Mouse (Mus musculus) v-Abl transformed pro-B cells (cell line): ENCODE results near the gene Fam20c.

ENCODE experiments used
- in situ Hi-C, 2 experiments: fragments of 400-800 bp; cut with MboI; formaldehyde crosslinking; loops; one replicate each; pipeline ENCODE4 v1.15.1; 2025; ENCODE audit not compliant: unreplicated experiment in 2 of 2

The Fam20c gene

GRCm38 (mm10) chr5:138790954-138791480 lies 36.7 kb downstream of the Fam20c start:
- in situ Hi-C loops = no loop called here

DNA sequence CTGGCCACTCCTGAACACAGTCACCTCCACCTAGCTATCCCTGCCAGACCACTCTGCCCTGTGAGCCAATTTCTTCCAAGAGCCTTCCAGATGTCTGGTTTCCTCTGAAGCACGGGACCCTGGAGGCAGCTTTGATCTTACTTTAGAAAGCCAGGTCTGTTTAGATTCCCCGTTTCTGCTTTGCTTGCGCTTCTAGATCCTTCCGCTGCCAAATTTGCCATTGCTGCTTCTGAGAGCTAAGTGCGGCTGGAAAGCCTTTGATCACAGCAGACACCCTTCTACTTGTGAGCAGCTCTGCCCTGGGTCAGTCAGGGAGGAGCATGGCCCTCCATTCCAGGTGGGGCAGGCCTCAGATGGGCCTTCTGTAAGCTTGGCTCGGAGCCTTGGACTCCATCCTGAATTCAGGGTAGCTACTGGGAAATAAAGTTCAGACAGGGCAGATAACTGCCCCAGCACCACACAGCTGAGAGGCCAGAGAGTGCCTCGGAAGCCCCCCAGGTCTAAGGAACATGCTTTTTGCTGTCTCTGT lies 47.3 kb downstream of the Fam20c start:
- in situ Hi-C loops = no loop called here

GRCm38 (mm10) chr5:138804286-138804685 lies 50.0 kb downstream of the Fam20c start:
- in situ Hi-C loops = no loop called here

GRCm38 (mm10) chr5:138809767-138810166 lies 55.5 kb downstream of the Fam20c start:
- in situ Hi-C loops = no loop called here

DNA sequence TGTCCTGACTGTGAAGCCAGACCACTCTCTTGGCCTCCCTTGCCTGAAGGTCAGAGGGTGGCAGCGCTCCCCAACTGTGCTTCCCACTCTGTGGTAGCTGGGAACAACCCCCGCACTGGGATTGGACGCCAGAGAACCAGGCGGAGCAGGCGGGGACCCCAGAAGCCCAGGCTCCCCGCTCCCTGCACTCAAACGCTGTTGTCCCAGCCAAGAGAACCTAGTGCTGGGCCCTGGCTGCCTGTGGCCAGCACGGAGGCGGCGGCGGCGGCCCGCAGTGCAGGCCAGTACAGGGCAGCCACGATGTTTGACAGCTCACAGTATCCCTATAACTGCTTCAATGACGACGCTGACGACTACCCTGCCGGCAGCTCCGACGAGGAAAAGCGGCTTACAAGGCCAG lies 65.5 kb downstream of the Fam20c start, which contains the start of gene Gm5294:
Gene Gm5294 (plus strand): TSS at position 301 of the 400 bp plus-strand sequence.
- in situ Hi-C loops = loop anchor here in 1 of 2 experiments (5.0 kb wide), 1 partner anchor 58 kb away; no protein-coding TSS in a partner anchor

- in situ Hi-C loops = no loop called here
Observed at GRCm38 (mm10) chr5:138820717-138821332, 66.5 kb downstream of the Fam20c start.

- in situ Hi-C loops = no loop called here
Observed at GRCm38 (mm10) chr5:138825090-138825489, 70.8 kb downstream of the Fam20c start.

GRCm38 (mm10) chr5:138833406-138833805 lies 79.1 kb downstream of the Fam20c start:
- in situ Hi-C loops = no loop called here

DNA sequence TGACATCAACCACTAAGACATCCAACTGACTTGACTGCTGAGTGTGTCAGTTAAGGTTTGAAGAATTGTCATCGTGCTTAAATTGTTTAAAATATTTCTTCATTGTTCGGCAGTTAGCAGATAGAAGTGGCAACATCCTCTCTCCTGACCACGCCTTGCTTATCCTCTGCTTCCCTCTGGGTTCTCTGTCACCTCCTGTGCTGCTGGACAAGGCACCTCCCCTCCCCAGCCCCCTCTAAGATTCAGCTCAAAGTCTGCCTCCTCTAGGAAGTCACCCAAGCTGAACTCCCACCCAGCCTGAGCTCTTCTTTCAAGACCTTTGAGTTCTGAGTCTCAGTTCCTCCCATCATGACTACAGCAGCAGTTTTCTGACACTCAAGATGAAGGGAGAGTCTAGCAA lies 80.6 kb downstream of the Fam20c start:
- in situ Hi-C loops = no loop called here

- in situ Hi-C loops = no loop called here
Observed at GRCm38 (mm10) chr5:138840981-138841380, 86.7 kb downstream of the Fam20c start.

- in situ Hi-C loops = no loop called here
Observed at GRCm38 (mm10) chr5:138843168-138843824, 89.0 kb downstream of the Fam20c start.

GRCm38 (mm10) chr5:138846506-138846905 lies 92.2 kb downstream of the Fam20c start:
- in situ Hi-C loops = loop anchor here (5.0 kb wide), 5 partner anchors 231 to 511 kb away; no protein-coding TSS in a partner anchor

DNA sequence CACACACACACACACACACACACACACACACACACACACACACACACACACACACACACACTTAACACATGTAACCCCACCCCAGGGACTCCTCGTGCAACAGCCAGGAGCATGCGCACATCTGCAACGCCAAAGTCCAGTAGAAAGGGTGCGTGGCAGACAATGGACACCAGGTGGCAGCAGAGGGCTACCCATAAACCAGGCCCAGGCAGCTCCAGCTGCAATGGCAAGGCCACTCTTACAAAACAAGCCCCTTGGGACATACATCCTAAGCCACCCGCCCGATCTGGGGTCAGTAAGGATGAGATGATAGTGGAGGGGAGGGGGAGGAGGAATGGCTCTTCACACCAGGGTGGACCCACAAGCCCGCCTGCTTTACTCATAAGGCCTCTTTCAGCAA lies 93.8 kb downstream of the Fam20c start:
- in situ Hi-C loops = loop anchor here (5.0 kb wide), 5 partner anchors 229 to 509 kb away; no protein-coding TSS in a partner anchor

GRCm38 (mm10) chr5:138849682-138850461 lies 95.6 kb downstream of the Fam20c start:
- in situ Hi-C loops = loop anchor here (5.0 to 25.0 kb wide), 7 partner anchors 227 to 662 kb away; no protein-coding TSS in a partner anchor

DNA sequence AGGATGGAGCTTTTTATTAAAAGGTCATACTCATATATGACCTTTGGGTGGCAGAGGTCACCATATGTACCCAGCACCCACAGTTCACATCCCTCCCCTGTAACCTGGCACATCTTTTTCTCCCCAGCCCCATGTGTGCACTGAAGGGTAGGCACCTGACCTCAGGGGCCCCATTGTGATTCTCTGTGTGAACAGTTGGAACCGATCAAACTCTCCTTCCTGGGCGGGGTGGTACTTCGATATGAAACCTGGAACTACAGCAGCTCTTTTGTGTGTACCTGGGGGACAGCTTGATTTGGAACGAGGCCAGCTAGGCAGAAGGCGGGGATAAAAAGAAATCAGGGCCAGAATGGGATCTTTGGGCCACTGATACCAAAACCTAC lies 96.1 kb downstream of the Fam20c start:
- in situ Hi-C loops = loop anchor here (10.0 to 25.0 kb wide), 2 partner anchors 654 to 662 kb away; no protein-coding TSS in a partner anchor

DNA sequence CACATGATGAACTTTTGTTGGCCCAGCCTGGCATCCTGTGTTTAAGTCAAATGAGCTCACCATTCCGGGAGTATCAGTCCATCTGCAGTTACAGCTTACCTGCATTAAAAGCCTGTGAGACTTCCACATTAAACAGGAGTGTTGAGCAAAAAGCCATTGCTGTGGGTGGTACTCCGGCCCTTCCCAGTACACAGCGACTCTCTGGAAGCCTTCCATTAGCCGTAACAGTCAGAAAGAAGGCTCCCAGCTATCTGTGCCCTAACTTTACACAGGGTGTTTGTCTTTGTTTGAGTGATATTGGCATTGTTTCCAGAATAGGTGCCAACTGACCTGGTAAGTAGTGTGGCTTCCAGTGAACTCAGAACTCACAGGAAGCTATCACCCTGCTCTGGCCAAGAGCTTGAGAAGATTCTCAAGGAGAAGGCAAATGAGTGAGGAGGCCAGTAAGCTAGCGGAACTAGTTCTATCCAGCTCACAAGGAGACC lies 97.0 kb downstream of the Fam20c start:
- in situ Hi-C loops = loop anchor here (10.0 to 25.0 kb wide), 2 partner anchors 653 to 661 kb away; no protein-coding TSS in a partner anchor

DNA sequence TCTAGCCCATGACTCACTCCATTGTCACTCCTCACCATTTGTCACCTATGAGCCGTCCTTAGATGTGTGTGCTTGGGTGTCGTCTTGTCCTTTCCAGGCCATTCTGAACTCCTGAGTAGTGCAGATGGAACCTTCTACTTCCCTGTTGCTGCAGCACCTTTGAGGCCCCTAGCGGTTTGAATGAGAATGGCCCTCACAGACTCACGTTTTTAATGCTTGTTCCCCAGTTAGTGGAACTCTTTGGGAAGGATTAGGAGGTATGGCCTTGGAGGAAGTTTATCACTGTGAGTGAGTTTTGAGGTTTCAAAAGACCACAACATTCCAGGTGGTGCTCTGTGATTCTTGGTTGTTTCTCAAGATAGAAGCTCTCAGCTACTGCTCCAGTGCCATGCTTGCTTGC lies 97.8 kb downstream of the Fam20c start:
- in situ Hi-C loops = loop anchor here (10.0 to 25.0 kb wide), 2 partner anchors 653 to 660 kb away; no protein-coding TSS in a partner anchor

- in situ Hi-C loops = loop anchor here (10.0 to 25.0 kb wide), 2 partner anchors 651 to 659 kb away; no protein-coding TSS in a partner anchor
Observed at GRCm38 (mm10) chr5:138853349-138853748, 99.0 kb downstream of the Fam20c start.

- in situ Hi-C loops = loop anchor here (5.0 to 25.0 kb wide), 3 partner anchors 215 to 655 kb away; no protein-coding TSS in a partner anchor
Observed at GRCm38 (mm10) chr5:138857010-138857617, 102.8 kb downstream of the Fam20c start.
